Mouse (Mus musculus) c-Kit-positive CD71-positive TER-119-negative erythroid progenitor cells, embryonic 14.5 days (primary cell): ENCODE measurements around the gene Lsmem1.

Source experiments
- DNase-seq: peaks from one replicate; pipeline ENCODE4 v3.0.0-alpha.2; 2013; ENCODE audit warnings: low read depth

The Lsmem1 gene

DNA sequence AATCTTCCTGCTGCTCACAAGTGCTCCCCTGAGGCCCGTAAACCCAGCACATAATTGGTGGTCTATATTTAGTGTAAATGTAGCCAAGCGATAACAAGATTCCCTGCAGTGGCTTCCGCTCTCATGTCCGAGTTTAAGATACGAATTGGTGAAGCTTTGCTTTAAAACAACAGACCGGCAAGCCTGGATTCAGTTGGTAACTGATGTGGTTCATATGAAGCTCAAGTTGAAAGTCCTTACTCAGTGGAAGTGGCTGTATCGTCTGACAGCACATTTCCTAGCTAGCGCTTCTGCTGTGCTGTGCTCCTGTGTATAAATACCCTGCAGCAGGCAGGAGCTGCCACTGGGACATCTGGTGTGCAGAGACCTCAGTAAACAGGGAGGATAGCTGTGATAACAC lies at the start of gene Lsmem1:
Gene Lsmem1 (minus strand): TSS at position 189 of the 400 bp plus-strand sequence.
- no peak for DNase-seq

DNA sequence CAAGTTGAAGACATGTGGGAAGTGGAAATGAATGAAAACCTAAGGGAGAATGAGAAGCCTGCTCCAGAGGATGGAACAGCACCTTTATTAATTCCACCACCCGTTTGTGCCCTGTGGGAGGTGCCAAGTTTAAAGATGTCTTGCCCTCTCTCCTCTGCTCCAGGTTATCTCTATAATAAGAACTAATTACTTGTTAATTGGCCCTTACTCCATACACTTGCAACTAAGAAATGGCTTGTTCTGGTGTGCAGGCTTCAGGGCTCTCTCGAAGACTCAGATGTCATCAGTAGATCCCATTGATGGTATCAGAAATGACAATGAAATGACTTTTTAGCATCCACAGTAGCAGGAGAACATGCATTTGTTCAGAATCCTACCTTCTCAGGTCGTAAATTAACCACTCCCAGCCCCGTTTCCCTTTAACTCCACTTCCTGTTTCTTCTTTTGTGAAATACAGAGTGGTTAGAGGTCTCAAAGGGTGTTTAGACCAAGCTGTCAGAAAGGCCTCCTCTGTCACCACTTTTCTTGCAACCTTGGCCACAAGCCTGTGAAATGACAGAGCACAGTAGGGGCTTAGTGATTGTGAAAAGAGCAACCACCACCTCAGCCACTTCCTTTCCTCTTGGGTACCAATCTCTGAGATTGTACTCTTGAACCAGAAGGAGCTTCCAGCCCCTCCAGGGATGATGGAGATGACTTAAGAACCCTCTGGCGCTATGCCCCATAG lies 49.3 kb upstream of the Lsmem1 start, which contains the start of gene Ifrd1:
Gene Ifrd1 (minus strand): TSS at position 51 of the 727 bp plus-strand sequence.
- DNase-seq = no peak

DNA sequence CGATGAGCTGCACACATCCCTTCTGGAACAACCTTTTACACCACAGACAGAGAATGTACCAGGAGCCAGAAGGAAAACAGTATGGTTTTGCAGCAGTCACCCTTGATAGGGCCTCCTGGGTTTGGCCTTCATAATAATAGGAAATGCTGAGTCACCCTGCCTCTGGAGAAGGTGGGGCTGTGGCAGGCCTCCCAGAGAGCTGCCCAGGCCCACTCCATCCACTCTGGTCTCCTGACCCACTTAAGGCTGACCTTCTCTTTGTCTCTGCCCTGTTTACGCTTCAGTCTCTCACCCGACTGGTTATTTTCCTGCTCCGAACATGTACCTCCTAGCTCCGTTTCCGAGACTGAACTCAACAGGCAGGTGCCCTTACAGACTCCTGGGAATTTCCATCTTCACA lies 48.7 kb upstream of the Lsmem1 start:
- DNase-seq = peak; percentile 40

DNA sequence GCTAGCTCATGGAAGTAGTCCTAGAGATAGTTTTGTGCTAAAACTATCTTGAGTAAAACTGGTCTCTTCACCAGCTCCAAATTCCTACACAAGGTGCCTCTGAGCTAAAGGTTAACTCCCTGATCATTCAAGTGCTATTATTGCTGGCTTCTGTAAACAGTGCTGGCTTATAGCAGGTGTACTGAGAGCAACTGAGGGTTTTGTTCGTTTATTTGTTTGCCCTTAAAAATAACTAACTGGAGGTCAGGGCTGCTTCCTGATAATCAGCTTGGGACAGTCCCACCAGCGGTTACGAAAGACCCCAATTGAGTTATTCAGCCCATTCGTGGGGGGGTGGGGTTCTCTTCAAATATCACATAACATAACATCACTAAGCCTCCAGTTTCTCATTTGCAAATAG lies 48.1 kb upstream of the Lsmem1 start:
- DNase-seq = no peak

DNA sequence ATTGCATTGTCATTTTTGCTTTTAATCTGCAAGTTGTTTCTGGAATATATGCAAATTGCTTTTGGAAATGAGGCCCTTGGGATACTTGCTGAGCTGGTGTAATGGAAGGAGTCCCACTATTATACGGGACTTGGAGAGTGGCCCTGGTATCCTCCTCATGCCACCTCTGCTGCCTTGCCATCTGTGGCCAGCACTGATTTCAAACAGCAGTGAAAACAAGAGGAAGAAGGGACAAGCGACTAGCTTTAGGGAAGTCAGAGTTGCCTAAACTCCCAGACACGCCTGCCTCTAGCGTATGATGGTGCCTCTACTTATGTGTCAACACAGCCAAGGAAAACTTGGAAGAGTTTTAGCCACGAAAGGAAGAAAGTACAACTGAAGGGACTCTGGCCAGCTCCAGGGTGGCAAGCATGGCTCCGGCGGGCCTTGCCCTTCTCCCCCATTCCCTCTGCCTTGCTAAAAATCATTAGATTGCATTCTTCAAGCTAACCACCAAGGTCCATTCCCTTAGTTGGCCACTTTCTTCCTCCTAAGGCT lies 46.2 kb upstream of the Lsmem1 start:
- no peak for DNase-seq

DNA sequence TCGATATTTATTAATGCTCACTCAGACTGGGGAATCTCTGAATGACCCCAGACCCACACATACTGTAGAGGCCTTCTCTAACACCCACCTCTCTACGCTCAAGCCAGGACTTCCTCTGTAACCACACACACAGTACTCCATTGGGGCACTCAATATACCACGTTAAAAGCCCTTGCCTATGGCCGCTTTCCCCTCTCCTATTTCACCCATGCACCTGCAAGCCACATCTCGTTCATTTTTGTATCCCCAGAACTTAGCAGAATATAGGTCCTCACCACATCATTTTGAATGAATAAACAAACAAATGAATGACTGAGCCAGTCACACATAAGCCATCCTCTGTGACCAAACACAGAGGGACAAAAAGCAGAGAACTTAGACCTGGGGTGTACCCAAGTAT lies 45.6 kb upstream of the Lsmem1 start:
- DNase-seq = no peak

DNA sequence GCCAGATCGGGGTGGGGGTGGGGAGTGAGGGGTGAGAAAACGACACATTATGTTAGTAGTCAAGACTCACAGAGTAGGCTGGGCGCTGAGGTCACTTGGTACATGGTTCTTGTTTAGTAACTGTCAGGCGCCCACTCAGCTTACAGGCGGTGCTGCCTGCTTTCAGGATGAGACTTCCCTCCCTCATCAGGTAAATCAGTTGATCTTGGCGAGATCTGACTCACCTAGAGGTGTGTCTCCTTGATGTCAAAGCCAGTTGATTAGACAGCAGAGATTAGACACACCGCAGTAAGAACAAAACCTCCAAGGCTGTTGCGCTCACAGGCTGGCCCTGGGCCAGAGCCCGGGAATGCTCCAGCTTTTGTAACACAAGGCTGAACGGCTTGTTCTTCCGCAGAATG lies 44.5 kb upstream of the Lsmem1 start:
- no peak for DNase-seq

DNA sequence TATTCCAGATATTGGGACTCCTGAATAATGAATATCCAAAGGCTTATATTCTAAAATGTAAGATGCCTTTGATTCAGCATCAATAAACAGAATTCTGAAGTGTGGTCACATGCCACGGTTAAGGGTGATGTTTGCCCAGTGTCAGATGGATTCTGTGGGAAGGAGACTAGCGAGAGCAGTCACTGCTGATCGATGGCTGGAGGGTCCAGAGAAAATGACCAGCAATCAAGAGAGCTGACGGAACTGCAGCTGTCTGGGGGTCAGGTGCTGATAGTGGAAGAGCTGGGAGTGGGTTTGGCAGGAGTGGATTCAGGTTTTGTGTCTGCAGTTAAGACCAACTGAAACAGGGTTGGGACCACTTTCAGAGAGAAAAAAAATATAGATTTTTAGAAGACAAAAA lies 44.0 kb upstream of the Lsmem1 start:
- DNase-seq = no peak

DNA sequence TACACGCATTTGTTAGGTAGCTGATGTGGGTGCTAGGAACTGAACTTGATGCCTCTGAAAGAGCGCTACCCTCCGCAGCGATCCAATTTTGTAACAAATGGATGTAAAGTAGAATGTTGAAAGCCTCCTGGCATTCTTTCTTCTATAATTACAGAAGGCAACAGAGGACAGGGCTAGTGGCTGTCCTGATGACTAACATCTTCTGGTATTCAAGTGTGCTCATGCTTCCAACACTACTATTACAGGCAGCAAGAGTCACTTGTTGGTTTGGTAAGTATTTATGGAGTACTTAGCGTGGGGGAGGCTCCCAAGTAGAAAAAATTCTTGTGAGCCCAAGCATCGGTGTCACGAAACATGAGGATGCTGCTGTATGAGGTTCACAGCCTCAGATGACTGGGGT lies 39.9 kb upstream of the Lsmem1 start:
- no peak for DNase-seq

DNA sequence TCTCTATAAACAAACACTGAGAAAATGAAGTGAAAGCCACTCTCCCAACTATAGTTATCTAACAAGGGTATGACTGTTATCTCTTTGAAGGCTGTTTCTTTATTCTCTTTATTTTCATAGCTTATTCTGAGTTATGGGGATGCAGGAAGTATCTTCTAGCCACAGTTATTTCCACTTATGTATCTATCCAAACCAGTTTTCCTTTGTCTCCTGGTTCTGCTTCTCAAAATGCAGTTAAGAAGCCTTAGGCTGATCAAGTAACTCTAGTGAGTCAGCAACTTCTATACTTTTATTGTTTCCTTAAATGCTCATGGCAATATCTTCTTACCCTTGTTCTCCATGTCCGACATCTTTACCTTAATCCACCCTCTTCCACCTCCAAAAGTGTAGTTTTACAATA lies 32.9 kb upstream of the Lsmem1 start:
- DNase-seq = no peak

DNA sequence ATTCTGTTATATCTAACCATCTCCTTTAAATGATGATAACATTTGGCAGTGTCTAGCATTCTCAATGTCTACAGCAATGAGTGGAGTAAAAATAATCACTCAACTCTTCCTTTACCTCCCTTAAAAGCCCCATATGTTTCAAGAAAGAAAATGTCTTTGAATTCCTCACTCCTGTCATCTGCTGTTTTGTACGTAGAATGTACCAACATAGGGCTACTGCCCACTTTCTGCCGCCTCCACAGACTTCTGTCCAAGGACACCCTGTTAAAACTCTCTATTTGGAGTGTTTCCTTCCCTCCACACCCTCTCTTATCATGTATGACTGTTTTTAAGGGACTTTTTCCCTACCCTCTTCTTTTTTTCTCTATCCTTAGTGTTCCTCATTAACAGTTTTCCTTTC lies 32.3 kb upstream of the Lsmem1 start:
- no peak for DNase-seq

DNA sequence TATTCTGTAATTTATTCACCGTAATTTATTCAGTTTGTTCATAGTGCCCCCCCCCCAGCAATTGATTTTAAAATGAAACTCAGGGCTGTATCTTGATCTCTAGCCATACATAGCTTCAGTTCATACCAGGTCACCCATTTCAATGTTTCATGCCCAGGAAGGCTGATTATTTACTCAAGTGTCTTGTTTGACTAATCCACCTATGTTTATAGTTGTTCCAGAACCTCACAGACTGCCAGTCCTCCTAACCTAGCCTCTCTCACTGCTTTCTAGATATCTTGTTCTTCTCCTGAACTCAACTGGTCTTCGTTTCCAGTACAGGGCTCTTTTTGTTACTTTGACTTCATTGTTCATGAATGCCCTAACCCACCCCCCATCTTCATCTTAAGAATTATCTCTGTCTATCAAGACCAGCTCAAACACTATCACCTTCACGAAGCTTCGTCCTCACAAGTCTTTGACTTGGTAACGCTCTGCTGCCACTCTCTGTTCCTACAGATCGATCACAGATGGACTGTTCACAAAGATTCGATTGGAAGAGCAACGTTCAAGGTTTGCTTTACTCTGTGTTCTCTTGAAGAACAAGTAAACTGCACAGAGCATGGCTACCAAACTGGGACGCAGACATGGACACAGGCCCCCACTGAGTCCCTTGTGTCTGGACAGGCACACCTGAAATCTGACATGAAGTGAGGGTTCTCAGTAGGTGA lies 25.0 kb upstream of the Lsmem1 start:
- no peak for DNase-seq

DNA sequence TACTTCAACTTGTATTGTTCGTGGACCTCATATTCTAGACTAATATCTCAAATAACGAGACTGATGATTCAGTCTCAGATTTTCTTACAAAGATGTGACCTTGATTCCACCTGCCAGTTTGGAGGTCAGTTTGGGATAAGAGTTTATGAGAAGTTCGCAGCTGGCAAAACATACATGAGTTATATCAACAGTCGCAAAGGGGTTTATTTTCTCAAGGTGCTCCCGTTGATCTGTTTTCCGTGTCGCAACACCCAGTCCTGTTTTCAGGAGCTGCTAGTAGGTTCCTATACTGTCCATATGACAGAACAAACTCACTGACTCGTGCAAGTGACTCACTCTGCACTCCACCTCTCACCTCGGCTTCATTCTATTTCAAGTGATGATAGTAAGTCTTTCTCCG lies 24.4 kb upstream of the Lsmem1 start:
- peak; percentile 15 for DNase-seq

DNA sequence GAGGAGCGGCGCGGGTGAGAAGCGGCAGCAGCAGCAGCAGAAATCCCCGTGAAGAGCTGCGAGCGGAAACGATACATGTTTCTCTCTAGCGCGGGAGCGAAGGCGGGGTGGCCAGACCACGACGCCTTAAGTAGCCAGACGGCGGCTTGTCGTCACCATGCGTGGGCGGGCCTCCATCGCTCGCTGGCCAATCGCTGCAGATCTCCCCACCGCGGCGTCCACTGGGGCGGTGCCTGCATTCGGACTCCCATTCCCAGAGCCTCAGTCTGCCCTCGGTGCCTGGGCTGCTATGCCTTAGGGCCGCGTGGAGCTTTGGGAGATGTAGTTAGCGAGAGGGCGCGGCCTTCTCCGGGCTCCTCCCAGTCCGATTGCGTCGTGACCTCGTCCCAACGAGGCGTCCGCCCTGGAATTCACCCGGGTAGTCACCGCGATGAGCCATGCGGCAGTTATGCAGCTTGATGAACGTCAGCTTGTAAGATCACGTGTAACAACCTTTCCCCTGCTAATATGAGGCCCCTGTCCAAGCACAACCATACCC lies 23.9 kb upstream of the Lsmem1 start:
- DNase-seq = peak; percentile 96

DNA sequence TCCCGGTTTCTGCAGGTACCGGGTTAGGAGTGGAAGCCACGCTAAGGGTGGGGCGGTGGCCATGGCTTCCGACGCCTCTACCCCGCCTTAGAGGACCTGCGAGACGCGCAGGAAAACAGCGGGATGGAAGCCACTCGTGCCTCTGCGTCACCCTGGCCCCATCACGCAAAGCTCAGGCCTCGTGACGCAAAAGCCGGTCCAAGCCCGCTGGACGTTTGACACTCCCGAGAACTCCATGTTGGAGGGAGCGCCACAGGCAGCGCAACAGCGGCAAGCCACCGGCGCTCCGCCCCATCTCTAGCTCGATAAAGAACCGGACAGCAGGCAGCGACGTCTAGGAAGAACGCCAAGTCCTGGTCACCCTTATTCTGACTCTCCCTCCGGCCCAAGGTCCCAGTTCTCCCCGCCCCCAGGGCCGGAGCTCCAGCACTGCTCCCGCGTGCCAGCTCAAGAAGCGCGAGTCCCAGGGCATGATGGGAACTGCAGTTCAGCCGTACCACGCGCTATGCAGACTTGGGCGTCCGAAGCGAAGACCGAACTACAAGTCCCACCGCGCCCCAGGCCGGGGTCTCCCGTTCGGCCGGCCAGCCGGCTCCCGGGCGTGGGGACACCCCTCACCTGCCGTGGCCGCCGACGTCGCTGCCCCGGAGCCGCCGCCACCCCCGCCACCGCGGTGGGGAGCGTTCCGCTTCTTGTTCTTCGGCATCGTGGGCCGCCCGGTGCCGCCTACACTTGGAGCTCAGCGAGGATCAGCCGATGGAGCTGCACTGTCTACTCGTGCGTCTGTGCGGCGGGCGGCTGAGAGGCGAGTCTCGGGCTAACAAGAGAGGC lies 23.2 kb upstream of the Lsmem1 start:
- peak; percentile 74 for DNase-seq

DNA sequence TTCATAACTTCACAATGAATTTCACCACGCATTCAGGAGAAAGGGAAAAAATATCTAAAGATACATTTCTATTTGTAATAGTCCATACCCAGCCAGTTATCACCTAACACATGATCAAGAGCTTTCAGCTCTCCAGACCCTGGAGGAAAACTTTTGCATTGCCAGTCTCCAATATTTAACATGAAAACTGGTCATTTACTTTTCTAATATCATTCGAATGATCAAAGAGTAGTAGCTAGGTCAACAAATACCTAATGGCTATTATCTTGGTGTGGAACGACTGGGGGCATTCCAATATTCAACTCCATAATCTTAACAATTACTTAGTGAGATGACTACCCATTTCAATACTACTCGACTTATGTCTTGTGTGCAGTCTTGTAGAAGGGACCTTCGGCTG lies 22.3 kb upstream of the Lsmem1 start:
- no peak for DNase-seq

DNA sequence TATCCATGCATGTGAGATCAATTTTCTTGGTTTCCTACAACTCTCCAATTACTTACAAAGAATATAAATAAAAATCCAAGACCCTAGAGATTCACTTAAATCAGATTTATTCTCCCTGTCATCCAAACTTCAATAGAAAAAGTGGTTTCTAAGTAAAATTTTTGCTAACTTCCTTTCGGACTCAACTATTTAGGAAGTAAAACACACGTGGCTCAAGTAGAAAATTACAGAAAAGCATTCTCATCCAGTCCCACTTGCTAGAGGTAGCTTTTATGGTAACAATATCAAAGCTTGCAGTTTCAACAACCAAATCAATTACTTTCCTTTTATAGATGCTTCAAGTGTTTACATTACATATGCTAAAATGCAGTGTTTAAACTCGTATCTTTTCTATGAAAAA lies 21.6 kb upstream of the Lsmem1 start:
- DNase-seq = no peak

DNA sequence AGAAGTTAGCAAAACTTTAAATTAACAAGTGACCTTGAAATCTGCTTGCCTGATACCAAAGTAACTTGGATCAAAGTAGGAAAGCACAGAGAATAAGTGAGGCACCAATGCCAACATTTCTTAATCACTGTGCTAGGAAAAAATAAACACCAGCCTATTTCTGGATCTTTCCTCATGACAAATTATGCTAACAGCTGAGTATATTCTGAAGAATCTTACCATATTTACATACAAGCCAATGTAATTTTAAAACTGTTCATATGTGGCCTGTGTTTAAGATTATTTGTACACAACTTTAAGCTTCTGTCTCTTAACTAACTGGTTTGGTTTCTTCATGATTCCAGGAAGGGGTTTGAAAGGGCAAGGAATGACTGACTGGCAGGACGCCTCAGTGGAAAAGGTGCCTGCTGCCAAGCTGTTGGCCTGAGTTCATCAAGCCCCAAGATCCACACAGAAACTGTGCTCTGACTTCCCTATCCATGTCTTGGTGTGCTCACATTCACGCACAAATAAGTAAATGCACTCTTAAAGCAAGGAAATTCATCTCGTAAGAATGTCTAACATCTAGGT lies 20.8 kb upstream of the Lsmem1 start:
- DNase-seq = no peak

DNA sequence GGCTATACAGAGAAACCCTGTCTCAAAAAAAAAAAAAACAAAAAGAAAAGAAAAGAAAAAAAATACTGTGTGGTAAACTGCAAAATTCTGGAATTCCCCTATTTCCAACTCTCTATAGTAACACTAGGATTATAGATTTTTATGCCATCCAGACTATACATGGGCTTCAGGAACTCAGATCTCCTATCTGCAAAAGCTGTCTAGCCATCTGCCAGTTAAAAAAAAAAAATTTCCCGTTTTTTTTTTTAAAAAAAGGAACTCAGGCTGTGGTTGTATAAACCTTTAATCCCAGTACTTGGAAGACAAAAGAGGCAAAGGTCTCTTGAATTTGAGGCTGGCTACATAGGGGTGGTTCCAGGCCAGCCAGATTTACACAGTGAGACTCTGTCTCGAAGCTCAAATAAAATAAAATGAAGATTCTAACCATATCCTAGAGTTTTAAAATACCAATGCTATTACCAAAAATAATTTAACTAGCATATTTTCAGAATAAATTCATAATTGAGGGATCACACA lies 19.2 kb upstream of the Lsmem1 start:
- DNase-seq = no peak

DNA sequence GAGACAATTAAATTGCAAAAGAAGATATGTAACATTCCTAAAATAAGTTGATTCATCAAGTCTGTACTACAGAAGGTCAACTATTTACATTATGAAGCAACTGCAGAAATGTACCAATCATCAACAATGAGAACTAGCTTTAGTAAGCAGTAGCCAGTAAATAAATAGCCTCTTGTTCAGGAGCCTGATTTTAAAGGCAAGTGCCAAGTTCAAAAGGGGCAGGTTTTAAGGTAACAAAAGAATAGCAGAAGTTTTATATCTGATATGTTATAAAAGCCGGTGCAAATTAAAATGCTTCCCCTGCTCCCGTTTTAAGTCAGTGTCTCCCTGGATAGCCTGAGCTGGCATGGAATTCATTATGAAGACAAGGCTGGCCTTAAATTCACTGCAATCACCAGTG lies 18.5 kb upstream of the Lsmem1 start:
- no peak for DNase-seq
